Mouse (Mus musculus): ENCODE data around the gene Taco1. TPM values are rescaled to one million over a fixed set of nuclear protein-coding genes. Genes with fewer than 3 reads are reported as not detected.
"Not testable (repeated sequence)": the region's sequence is repeated elsewhere in the genome, so short reads cannot be mapped to it uniquely, and the experiment has no call there.

Gene Taco1
- total RNA-seq (2022): 10 to 100 TPM; 15.5 to 23.3 (median 18.7) TPM

DNA sequence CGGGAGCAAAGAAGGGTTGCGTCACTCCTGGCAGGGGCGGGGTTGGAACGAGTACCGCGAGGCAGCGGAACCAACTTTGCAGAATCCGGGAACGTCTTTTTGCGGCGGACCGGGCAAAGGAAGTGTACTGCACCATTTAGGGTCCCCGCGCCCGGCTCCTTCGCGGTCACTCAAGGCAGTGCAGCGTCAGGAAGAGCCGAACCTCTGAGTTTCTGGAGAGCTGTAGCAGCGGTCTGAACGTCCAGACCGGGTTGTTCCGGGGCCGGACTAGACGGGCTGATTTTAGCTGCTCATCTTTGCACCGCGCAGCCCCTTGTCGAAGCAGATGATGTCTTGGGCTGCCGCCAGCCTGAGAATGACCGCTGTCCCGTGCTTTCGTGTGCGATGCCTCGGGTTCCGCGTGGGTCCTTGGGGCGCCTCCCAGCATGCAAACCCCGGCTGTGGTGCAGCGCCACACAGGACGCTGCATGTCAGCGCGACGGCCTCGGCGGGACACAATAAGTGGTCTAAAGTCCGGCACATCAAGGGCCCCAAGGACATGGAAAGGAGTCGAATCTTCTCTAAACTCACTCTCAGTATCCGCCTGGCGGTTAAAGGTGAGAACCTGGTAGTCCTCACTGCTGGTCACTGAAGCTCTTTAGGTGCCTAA is at the start of gene Taco1:
Gene Taco1, plus strand, starts transcription at position 139 of the 649 bp plus-strand sequence.
- peak; percentile 90 to 94 for DNase-seq (ENCODE audit: low spot score in 2 of 2)

DNA sequence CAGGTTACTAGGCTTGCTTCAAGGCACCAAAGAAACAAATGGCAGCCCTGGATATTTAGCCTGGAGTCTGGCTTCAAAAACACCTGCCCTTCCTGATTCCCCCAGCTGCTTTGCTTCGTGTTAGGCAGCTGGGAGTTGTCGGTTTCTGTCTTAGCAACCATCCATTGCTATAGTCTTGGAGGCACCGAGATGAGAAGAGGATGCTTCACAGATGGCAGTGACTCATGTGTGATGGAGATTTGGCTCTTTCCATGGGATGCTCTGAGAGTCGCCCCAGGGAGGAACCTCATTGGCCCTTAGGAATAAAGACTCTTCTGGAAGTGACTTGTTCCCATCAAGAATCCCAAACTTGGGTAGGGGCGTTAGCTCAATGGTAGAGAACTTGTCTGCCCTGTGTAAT is 49.4 kb upstream of the Taco1 start:
- DNase-seq (ENCODE audit: low spot score in 2 of 2): no peak

DNA sequence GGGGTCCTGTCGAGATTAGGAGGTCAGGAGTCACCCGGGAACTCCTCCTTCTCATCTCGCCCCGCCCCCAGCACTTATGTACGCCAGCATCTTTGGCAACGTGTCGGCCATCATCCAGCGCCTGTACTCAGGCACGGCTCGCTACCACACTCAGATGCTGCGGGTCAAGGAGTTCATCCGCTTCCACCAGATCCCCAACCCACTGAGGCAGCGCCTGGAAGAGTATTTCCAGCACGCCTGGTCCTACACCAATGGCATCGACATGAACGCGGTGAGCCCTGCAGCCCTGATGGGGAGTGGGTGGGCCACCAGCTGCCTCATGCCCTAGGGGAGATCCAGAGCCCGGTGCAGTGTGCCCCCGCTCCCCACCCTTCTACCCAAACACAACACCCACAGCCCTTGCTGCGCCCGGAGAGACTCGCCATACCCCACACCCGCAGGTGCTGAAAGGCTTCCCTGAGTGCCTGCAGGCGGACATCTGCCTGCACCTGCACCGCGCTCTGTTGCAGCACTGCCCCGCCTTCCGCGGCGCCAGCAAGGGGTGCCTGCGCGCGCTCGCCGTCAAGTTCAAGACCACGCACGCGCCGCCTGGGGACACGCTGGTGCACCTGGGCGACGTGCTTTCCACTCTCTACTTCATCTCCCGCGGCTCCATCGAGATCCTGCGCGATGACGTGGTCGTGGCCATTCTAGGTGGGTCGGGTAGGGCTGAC is 45.7 kb upstream of the Taco1 start:
- DNase-seq (ENCODE audit: low spot score in 2 of 2): peak; percentile 55

DNA sequence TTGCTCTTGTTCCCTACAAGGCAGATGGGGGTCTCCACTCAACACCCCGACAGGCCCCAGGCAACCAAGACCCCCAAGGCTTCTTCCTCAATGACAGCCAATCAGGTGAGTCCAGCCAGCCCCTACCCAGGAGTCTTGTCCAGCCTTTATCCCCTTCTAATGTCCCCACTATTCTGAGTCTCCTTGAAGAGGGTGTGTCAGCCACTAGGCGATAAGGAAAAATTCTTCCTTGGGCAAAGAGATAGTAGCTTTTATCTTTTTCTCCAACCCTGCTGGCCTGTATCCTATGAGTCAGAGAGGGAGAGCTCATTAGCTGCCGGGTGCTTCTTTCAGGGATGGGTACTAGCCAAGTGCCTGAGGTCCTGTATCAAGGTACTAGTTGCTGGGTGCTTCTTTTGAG is 40.1 kb upstream of the Taco1 start:
- no peak for DNase-seq (ENCODE audit: low spot score in 2 of 2)

DNA sequence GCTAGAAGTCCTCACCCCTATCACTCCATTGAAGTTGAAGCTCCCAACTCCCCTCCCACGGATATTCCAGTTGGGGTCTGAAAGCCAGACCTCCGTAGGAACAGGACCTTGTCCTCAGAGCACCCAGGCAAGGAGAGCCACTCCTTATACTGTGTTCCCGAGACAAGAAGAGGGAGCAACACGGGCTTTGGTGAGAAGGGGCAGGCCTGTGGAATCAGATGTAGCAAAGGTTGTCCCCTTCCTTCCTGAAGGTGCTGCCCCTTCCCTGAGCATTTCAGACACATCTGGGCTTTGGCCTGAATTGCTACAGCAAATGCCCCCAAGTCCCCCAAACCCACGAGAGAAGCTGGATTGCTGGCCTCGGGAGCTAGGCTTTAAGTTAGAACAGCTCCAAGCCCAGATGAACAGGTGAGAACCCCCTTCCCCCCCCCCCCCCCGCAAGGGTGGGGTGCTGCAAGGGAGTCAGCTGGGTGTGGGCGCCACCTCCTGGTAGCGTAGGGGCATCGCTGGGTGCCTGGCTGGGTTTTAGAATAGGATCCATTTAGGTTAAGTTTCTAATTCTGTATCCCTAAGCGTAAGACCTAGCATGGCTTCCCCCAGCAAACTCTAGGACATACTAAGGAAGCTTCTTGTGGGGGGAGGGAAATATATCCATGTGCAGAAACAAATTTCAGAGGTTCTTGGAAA is 39.3 kb upstream of the Taco1 start:
- DNase-seq (ENCODE audit: low spot score in 2 of 2): peak in 1 of 2 experiments; percentile 77

DNA sequence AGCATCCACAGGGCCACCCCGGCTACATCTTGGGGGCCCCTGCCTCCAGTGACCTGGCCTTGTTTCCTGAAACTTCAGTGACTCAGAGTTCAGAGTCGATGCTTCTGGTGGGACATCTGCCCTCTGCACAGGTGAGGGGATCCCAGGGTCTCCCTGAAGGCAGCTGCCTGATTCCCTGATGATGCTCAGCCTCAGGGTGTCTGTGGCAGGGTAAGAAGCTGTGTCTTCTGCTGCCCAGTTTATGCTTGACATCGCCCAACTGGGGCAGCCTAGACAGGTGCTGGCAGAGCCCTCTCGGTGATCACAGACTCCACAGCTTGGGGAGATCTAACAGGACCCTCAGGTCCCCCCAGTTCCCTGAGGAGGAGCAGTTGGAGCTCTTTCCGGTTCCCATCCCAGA is 38.3 kb upstream of the Taco1 start:
- DNase-seq (ENCODE audit: low spot score in 2 of 2): no peak

DNA sequence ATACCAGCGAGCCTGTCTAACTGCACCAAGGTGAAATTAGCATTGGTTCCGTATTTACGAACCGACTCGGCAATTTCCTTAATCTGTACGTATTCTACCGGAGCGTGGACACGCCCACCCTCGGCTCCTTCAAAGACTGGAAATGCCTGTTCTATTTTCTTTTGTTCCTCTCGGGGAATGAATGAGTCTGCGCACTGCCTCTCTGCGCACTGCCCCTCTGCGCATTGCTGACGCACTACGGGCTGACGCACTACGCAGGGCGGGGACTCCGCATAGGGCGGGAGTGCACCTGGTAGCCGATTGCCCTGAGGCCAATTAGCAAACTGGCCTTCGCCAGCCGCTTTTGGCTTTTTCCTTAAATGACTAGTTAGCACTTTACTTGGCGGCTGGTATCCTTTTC is 33.8 kb upstream of the Taco1 start:
- DNase-seq (ENCODE audit: low spot score in 2 of 2): not testable (repeated sequence)

DNA sequence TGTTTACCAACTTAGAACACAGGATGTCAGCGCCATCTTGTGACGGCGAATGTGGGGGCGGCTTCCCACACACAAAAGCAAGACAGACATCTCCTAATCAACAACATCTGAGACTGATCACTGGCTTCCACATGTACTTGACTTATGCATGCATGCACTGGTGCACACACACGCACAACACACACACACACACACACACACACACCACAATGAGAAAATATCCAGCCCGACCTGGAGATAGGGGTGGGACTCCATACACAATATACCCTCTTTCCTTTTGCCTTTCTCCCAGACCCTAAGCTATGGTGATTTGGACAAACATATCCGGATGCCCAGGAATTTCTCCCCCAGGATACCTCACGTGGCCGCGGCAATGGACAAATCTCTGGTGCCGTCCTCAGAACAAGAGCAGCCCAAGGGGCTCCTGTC is 32.4 kb upstream of the Taco1 start:
- no peak for DNase-seq (ENCODE audit: low spot score in 2 of 2)

DNA sequence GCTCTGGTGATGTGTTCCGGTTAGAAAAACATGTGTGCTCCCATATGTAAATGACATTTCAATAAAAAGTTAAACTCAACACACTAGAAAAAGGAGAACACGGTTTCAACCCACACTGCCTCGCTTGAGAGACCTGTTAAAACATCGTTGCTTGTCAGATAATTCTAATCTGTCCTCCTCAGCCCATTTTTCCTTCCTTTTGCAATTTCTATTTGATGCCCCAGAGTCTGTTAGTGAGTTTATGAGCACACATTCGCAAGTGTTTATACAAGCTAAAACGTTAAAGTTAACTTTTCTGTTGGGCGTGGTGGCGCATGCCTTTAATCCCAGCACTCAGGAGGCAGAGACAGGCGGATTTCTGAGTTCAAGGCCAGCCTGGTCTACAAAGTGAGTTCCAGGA is 30.9 kb upstream of the Taco1 start:
- no peak for DNase-seq (ENCODE audit: low spot score in 2 of 2)

DNA sequence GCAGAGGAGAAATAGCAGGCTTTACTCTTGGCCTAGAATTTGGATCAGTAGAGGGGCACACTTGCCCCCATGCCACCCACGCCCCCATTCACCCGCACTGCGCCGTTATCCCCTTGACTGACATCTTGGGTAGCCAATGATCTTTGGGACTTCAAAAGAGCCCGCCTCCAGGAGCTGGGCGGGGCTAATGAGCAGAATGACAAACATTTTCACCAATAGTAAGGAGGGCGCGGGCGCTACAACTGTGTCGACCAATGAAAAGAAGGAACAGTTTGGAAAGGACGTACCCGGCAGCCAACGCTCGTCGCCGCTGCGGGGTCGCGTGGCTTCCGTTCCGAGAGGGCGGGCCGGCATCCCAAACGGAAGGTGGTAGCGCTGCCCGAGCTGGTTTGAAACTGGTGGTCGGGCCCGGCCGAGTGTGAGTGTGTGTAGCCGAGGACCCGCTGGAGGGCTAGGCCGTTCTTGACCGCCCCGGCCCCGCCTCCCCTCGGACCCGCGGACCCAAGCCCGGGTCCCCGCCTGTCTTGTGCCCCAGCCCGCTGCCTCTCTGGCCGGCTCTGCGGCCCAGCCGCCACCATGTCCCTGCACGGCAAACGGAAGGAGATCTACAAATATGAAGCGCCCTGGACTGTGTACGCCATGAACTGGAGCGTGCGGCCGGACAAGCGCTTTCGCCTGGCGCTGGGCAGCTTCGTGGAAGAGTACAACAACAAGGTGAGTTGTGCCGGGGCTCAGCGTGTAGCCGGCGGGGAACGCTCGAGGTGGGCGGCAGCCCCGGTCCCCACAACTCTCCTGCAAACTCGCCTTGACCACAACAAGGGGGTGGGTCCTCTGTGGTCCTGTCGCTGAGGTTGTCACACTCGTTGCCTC is 29.1 kb upstream of the Taco1 start, which contains the start of gene Dcaf7:
Gene Dcaf7, plus strand, starts transcription at position 325 of the 870 bp plus-strand sequence.
- DNase-seq (ENCODE audit: low spot score in 2 of 2): peak; percentile 98 to 99

DNA sequence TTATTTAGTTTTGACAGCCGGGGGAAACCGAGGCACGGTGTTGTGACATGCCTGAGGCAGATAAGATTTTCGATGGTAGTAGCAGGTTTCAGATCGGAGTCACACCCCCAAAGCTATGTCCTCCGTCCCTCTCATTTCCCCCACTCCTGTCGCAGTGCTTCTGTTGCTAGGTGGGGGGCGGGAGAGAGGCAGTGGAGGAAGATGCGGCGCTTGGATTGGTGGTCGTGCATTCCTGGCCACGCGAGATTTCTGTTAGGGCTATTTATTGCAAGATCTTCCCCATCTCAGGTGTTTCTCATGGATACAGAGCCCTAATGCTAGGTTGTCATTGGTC is 28.5 kb upstream of the Taco1 start:
- DNase-seq (ENCODE audit: low spot score in 2 of 2): peak; percentile 63 to 74

DNA sequence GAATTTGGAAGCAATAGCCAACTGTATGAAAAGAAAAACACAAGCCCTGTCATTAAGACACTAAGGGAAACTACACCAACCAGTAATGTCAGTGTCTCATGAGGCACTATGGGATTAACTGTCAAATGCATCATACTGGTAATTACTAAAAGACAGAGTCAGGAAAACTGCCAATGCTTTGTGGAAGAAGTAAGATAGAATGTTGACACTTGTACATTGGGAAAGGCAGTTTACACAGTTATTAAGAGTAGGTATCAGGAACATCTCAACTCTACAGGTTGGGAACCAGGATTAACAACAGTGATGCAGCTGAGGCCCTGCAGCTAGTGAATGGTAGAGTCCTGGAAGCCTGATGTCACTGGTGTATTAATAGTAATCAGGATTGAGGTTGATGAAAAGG is 21.5 kb upstream of the Taco1 start:
- DNase-seq (ENCODE audit: low spot score in 2 of 2): no peak

DNA sequence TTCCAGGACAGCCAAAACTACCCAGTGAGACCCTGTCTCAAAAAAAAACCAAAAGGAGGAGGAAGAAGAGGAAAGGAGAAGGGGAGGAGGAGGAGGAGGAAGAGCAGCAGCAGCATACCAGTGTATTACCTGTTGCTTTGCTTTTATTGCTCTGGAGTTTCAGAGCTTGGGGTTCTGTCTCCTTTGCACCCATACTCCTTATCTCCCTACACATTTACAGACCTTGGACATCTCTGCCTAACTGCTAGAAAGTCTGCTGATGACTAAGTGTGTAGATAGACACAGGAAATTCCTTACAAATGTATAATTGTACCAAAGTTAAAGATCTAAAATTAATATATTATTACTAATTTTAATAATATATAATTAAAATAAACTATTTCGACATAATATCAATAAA is 20.6 kb upstream of the Taco1 start:
- no peak for DNase-seq (ENCODE audit: low spot score in 2 of 2)

DNA sequence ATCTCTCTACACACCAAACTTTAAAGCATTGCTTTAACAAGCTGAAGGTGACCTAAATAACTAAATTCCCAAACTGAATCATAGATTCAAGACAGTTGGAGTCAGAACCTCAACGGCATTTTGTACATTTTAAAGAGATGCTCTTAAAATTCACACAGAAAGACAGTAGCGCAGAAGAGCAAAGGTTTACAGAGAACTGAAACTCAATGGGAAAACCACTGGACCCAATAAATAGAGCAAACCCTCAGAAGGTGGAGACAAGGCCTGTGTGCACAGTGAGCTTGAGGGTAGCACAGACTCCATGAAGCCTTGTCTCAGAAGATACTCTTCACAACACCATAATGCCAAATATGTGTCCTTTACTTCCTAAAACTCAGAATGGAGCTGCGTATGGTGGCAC is 20.1 kb upstream of the Taco1 start:
- no peak for DNase-seq (ENCODE audit: low spot score in 2 of 2)

DNA sequence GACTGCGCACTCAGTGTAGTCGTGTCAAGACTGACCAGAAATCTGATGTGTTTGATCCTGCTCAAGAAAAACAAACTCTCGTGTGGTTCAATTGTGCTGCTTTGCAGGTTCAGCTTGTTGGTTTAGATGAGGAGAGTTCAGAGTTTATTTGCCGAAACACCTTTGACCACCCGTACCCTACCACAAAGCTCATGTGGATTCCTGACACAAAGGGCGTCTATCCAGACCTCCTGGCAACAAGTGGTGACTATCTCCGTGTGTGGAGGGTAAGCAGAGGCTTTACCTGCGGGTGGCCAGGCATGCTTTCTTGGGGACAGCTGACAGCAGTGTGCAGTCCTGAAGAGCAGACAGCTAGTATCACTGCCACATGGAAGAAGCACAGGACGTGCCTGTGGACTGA is 19.3 kb upstream of the Taco1 start:
- no peak for DNase-seq (ENCODE audit: low spot score in 2 of 2)

DNA sequence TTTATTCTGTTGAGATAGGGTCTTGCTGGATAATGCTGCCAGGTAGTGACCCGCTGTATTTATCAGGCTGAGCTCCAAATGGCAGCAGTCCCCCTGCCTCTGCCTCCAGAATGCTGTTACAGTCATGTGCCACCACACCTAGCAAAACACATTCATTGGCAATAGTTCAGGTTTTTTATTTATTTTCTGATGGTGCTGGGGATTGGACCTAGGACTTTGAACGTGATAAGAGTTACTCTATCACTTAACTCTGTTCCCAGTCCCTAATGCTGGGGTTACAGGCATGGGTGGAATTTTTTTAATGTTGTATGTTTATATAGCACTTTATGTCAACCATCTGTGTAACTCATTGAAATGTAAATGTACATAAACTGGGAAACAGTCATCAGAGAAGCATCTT is 11.9 kb upstream of the Taco1 start:
- DNase-seq (ENCODE audit: low spot score in 2 of 2): no peak

DNA sequence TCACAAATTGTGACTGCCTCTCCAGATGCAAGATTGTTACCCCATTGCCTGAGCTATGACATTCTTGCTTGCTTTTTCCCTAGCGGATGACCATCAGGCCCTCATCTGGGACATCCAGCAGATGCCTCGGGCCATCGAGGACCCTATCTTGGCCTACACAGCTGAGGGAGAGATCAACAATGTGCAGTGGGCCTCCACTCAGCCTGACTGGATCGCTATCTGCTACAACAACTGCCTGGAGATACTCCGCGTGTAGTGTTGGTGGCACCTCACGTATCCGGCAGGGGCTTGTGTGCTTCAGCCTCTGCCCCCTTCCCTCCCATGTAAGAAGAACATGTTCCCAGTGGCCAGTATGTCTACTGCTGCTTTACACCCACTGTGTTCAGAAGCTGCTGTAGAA is 11.3 kb upstream of the Taco1 start:
- DNase-seq (ENCODE audit: low spot score in 2 of 2): no peak

DNA sequence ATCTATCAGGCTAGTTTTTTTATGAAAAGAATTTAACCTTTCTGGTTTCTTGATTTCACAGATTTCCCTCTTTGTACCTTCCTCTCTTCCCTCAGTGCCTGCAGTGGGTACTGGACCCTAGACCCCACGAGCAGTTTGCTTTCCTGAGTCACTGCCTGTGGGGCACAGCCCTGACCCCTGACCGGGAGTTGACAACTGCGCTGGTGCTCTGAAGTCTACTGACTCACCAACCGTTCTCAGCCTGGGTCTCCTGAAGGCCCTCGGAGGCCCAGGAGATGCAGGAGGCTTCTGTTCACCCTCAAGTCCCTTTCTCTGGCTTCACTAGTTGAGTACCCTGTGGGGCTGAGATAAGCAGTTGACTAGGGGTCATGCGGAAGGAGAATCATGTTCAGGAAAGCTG is 10.5 kb upstream of the Taco1 start:
- no peak for DNase-seq (ENCODE audit: low spot score in 2 of 2)

DNA sequence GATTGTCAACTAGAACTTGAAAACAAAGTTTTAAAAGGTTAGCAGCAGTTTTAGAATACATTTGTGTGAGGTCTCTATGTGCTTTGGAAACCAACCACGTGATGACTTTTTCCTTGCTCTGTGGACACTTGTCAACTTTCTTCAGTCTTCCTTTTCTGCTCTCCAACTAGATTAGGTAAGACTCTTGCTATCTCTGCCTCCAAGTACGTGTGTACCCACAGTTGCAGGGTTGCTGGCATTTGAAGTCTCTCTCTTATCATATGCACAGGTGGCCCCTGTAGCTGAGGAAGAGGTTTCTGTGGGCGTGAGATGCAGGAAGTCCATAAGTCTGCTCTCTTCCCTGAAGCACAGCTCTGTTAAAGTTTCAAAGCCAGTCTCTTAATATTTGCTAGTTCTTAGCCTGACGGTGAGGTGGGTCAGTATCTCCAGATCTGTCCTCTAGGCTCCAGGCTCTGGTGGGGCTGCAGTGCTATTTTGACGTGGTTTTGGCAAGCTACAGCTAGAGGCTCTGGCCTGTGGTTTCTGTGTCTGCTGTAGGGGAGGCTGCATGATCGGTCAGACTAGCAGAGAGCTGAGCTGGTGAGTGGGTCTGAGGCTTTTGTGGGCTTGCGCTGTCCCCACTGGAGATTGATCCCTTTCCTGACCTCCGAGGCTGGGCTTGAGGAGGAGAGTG is 8.9 kb upstream of the Taco1 start:
- DNase-seq (ENCODE audit: low spot score in 2 of 2): no peak

DNA sequence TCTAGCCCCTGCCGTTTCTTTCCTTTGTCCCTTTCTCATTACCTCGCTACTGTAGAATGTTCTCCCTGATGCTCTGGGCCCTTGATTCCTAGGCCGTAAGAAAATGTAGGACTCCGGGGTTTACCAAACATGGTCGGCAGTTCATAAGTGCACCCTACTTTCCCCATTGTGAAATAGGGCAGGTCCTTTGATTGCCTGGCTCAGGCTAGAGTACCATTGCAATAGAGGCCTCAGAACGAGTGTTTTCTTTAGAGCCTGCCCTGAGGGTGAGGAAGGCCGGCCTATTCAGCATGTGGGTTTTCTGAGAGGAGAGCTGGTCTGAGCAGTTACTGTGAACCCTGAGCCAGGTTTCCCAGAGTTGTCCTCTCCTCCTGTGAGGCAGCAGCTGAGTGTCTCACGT is 7.8 kb upstream of the Taco1 start:
- DNase-seq (ENCODE audit: low spot score in 2 of 2): no peak

DNA sequence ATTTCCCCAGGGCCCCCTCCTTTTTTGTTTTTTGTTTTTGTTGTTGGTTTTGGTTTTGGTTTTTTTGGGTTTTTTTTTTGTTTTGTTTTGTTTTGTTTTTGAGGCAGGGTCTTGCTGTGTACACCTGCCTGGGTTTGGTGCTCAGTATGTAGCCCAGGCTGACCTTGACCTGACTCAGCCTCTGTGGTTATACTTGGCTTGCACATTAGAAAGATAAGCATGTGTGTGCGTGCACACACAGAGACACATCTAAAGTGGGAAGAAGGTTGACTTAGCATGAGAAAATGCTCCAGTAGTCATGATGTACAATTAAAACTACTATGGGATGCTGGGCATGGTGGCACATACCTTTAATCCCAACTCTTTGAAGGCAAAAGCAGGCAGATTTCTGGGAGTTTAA is 5.3 kb upstream of the Taco1 start:
- no peak for DNase-seq (ENCODE audit: low spot score in 2 of 2)
